Mouse (Mus musculus) forebrain, embryonic 16.5 days (tissue): Measurements from ENCODE around the gene Suco. TPM values are rescaled to one million over a fixed set of nuclear protein-coding genes. Genes with fewer than 3 reads are reported as not detected.

Source experiments
- ATAC-seq: fragments of 200-750 bp; cut with Nextera tagmentation; 2 replicates; pipeline ENCODE4 v1.8.0; 2017; ENCODE audit warnings: mild to moderate bottlenecking, moderate library complexity
- H3K27ac ChIP-seq: fragments of 300-500 bp; sonication (generic); 2 replicates; pipeline ENCODE4 v1.5.1; 2014; ENCODE audit warnings: low read length, control low read depth
- H3K27me3 ChIP-seq: fragments of 300-500 bp; sonication (generic); replicated peaks from 2 replicates; pipeline ENCODE4 v1.6.1; 2014; ENCODE audit warnings: low read length; ENCODE audit not compliant: control insufficient read depth, insufficient read depth
- H3K36me3 ChIP-seq: fragments of 300-500 bp; sonication (generic); 2 replicates; pipeline ENCODE4 v1.6.1; 2014; ENCODE audit not compliant: control insufficient read depth, insufficient read depth
- H3K4me1 ChIP-seq: fragments of 300-500 bp; sonication (generic); replicated peaks from 2 replicates; pipeline ENCODE4 v1.6.1; 2014; ENCODE audit warnings: low read length; ENCODE audit not compliant: control insufficient read depth, insufficient read depth
- H3K4me2 ChIP-seq: fragments of 300-500 bp; sonication (generic); 2 replicates; pipeline ENCODE4 v1.6.1; 2014; ENCODE audit warnings: mild to moderate bottlenecking, low read length, control low read depth
- H3K4me3 ChIP-seq: fragments of 300-500 bp; sonication (generic); replicated peaks from 2 replicates; pipeline ENCODE4 v1.5.1; 2014; ENCODE audit warnings: mild to moderate bottlenecking, low read length, control low read depth
- H3K9ac ChIP-seq: fragments of 300-500 bp; sonication (generic); replicated peaks from 2 replicates; pipeline ENCODE4 v1.6.1; 2014; ENCODE audit warnings: low read depth, low read length, control low read depth
- H3K9me3 ChIP-seq: fragments of 300-500 bp; sonication (generic); 2 replicates; pipeline ENCODE4 v1.6.1; 2016; ENCODE audit warnings: low read length; ENCODE audit not compliant: control insufficient read depth
- WGBS: fragments of 180-500 bp; shearing (Covaris S2); extraction: QIAGEN DNeasy Blood & Tissue Kit; methylation state at CpG from one replicate; pipeline ENCODE4 v1.1.7; 2014; 5-methylcytosine and 5-hydroxymethylcytosine counted together
- polyA plus RNA-seq: library from polyadenylated mRNA; unstranded; fragments of >200 nt; fragmentation: Nextera tagmentation; extraction: Ambion mirVana; gene quantifications from 2 replicates; pipeline ENCODE4 v1.2.1, GENCODE M21; 2015

Suco gene
- polyA plus RNA-seq, 1 experiment from 2014 or later = 19.4 TPM

- no peak overlapping the region for H3K4me2 ChIP-seq
- ATAC-seq = no peak
Measured at GRCm38 (mm10) chr1:161916036-161916435, 39.6 kb upstream of the Suco start.

GRCm38 (mm10) chr1:161913648-161913984 lies 37.1 kb upstream of the Suco start:
- H3K4me2 ChIP-seq = no peak overlapping the region
- no peaks in the 10 kb centered on the region for H3K9me3 ChIP-seq
- no peak overlapping the region for H3K27ac ChIP-seq
- WGBS = 80% methylated on average over 7 of the region's 7 CpGs
- H3K4me1 ChIP-seq = no peaks in the 10 kb centered on the region
- H3K27me3 ChIP-seq = no peaks in the 10 kb centered on the region
- no peak overlapping the region for H3K4me3 ChIP-seq
- H3K9ac ChIP-seq = no peak overlapping the region
- ATAC-seq = no peak
- no peaks in the 10 kb centered on the region for H3K36me3 ChIP-seq

More at GRCm38 (mm10) chr1:161916036-161916435, 39.6 kb upstream of the Suco start:
- Histone ChIP-seq H3K4me1 (no peaks in the 10 kb centered on the region), H3K9ac (no peak overlapping the region), H3K27ac (no peak overlapping the region), H3K4me3 (no peak overlapping the region), H3K36me3 (no peaks in the 10 kb centered on the region), H3K9me3 (no peaks in the 10 kb centered on the region), H3K27me3 (no peaks in the 10 kb centered on the region)
- WGBS = 50% methylated on average over 3 of the region's 3 CpGs

- Histone ChIP-seq H3K27me3 (no peaks in the 10 kb centered on the region), H3K4me2 (no peak overlapping the region), H3K4me1 (no peaks in the 10 kb centered on the region), H3K9ac (no peak overlapping the region), H3K36me3 (no peaks in the 10 kb centered on the region), H3K27ac (no peak overlapping the region), H3K9me3 (no peaks in the 10 kb centered on the region), H3K4me3 (no peak overlapping the region)
- no peak for ATAC-seq
- WGBS = 74% methylated on average over 4 of the region's 4 CpGs
Measured at GRCm38 (mm10) chr1:161912940-161913647, 36.6 kb upstream of the Suco start.

GRCm38 (mm10) chr1:161909074-161909473 lies 32.6 kb upstream of the Suco start:
- ATAC-seq = no peak
- H3K4me3 ChIP-seq = no peak overlapping the region
- no peak overlapping the region for H3K9ac ChIP-seq
- H3K4me1 ChIP-seq = no peaks in the 10 kb centered on the region
- H3K4me2 ChIP-seq = no peak overlapping the region
- WGBS = 83% methylated on average over 8 of the region's 8 CpGs
- no peaks in the 10 kb centered on the region for H3K9me3 ChIP-seq
- H3K27ac ChIP-seq = no peak overlapping the region
- H3K36me3 ChIP-seq = no peaks in the 10 kb centered on the region
- no peaks in the 10 kb centered on the region for H3K27me3 ChIP-seq

- 84% methylated on average over 2 of the region's 2 CpGs for WGBS
- Histone ChIP-seq H3K4me3 (no peak overlapping the region), H3K27ac (no peak overlapping the region), H3K4me1 (no peaks in the 10 kb centered on the region), H3K9ac (no peak overlapping the region), H3K27me3 (no peaks in the 10 kb centered on the region), H3K9me3 (no peaks in the 10 kb centered on the region), H3K4me2 (no peak overlapping the region), H3K36me3 (no peaks in the 10 kb centered on the region)
- no peak for ATAC-seq
Measured at GRCm38 (mm10) chr1:161907795-161908457, 31.4 kb upstream of the Suco start.

- Histone ChIP-seq H3K9ac (no peak overlapping the region), H3K27me3 (no peaks in the 10 kb centered on the region), H3K4me3 (no peak overlapping the region), H3K9me3 (no peaks in the 10 kb centered on the region), H3K4me2 (no peak overlapping the region), H3K4me1 (no peaks in the 10 kb centered on the region), H3K27ac (no peak overlapping the region), H3K36me3 (no peaks in the 10 kb centered on the region)
- ATAC-seq = no peak
- WGBS = 83% methylated on average over 4 of the region's 4 CpGs
Measured at GRCm38 (mm10) chr1:161907111-161907510, 30.6 kb upstream of the Suco start.

GRCm38 (mm10) chr1:161902692-161903452 lies 26.4 kb upstream of the Suco start:
- no peak for ATAC-seq
- H3K27me3 ChIP-seq = no peaks in the 10 kb centered on the region
- H3K36me3 ChIP-seq = no peaks in the 10 kb centered on the region
- H3K9ac ChIP-seq = no peak overlapping the region
- H3K9me3 ChIP-seq = no peaks in the 10 kb centered on the region
- H3K4me3 ChIP-seq = no peak overlapping the region
- 70% methylated on average over 9 of the region's 9 CpGs for WGBS
- no peaks in the 10 kb centered on the region for H3K4me1 ChIP-seq
- H3K4me2 ChIP-seq = no peak overlapping the region
- H3K27ac ChIP-seq = no peak overlapping the region

GRCm38 (mm10) chr1:161900129-161900528 lies 23.6 kb upstream of the Suco start:
- H3K4me3 ChIP-seq = no peak overlapping the region
- no peak overlapping the region for H3K4me2 ChIP-seq
- no peaks in the 10 kb centered on the region for H3K36me3 ChIP-seq
- H3K9ac ChIP-seq = no peak overlapping the region
- no peaks in the 10 kb centered on the region for H3K9me3 ChIP-seq
- H3K27ac ChIP-seq = no peak overlapping the region
- no peaks in the 10 kb centered on the region for H3K27me3 ChIP-seq
- ATAC-seq = no peak
- H3K4me1 ChIP-seq = no peaks in the 10 kb centered on the region
- 53% methylated on average over 2 of the region's 2 CpGs for WGBS

GRCm38 (mm10) chr1:161897235-161897634 lies 20.8 kb upstream of the Suco start:
- 86% methylated on average over 8 of the region's 8 CpGs for WGBS
- H3K4me3 ChIP-seq = no peak overlapping the region
- ATAC-seq = no peak
- no peaks in the 10 kb centered on the region for H3K36me3 ChIP-seq
- H3K4me2 ChIP-seq = no peak overlapping the region
- H3K9me3 ChIP-seq = no peaks in the 10 kb centered on the region
- no peak overlapping the region for H3K9ac ChIP-seq
- H3K27ac ChIP-seq = no peak overlapping the region
- H3K4me1 ChIP-seq = no peaks in the 10 kb centered on the region
- no peaks in the 10 kb centered on the region for H3K27me3 ChIP-seq
